Mouse (Mus musculus): ENCODE measurements at regions not wholly inside any gene's neighbourhood (a gene's known extent, or its start where the extent isn't known, plus 50 kb on each side); places are given as distances from the start of the nearest gene placed in this dataset.
A peak's percentile ranks its signal among the peaks of the same experiment; 100 is the strongest.

DNA sequence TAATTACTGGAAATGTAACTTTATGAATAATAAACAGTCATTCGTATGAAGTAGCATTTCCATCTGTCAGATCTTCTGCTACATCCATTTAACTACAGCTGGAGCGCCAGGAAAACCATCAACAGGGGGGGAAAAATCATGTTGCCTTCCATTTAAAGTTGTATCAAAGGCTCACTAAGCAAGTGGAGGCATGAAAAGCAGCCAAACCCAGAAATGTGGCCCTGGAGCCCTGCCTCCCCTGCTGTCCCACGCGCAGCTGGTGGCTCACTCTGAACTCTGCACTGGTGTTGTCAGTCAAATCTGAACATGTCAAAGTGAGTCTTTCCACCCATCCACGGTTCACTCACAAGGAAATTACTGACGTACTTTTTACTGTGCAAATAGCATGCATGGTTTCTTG lies 152.5 kb upstream of the Gm3448 start:
- H3K27me3 ChIP-seq (ENCODE audit: control insufficient read depth, insufficient read depth, low read depth, low read length): no peaks in the 10 kb centered on the region
- no peak for ATAC-seq (ENCODE audit: low read depth)
- no peaks in the 10 kb centered on the region for H3K4me1 ChIP-seq (ENCODE audit: control insufficient read depth, low read depth, low read length)
- no peak overlapping the region for H3K4me3 ChIP-seq (ENCODE audit: low read depth, low read length)
- WGBS (ENCODE audit: insufficient replicate concordance): 58% methylated on average over 6 of the region's 6 CpGs
- no peaks in the 10 kb centered on the region for H3K9me3 ChIP-seq (replicated peaks; ENCODE audit: control insufficient read depth, low read length)
- no peak overlapping the region for H3K9ac ChIP-seq (ENCODE audit: low read depth, low read length)
- H3K4me2 ChIP-seq (ENCODE audit: low read depth, low read length): no peak overlapping the region
- no peak overlapping the region for H3K27ac ChIP-seq (ENCODE audit: low read length)
- no peaks in the 10 kb centered on the region for H3K36me3 ChIP-seq (ENCODE audit: control insufficient read depth, insufficient read depth)

DNA sequence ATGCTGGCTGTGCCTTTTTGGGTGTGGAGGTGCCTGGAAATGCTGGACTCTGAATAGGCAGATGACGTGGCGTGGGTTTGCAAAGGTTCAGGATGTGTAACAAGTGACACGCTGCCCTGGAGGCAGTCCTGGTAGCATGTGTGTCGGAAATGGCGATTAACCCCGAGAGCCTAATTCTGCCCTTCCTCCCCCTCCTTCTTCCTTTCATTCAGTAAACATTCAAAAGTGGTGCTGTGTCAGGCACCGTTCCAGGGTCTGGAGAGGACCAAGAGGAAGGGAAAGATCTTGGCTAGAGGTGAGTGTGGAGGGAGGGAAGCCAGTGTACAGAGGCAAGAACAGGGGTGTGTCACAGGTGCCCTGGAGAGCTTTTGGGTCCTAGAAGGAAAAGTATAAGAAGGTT lies 151.5 kb upstream of the Gm3448 start:
- Histone ChIP-seq H3K36me3 (ENCODE audit: control insufficient read depth, insufficient read depth) (no peaks in the 10 kb centered on the region), H3K9ac (ENCODE audit: low read depth, low read length) (no peak overlapping the region), H3K27me3 (ENCODE audit: control insufficient read depth, insufficient read depth, low read depth, low read length) (no peaks in the 10 kb centered on the region), H3K27ac (ENCODE audit: low read length) (no peak overlapping the region), H3K9me3 (replicated peaks; ENCODE audit: control insufficient read depth, low read length) (no peaks in the 10 kb centered on the region), H3K4me3 (ENCODE audit: low read depth, low read length) (no peak overlapping the region), H3K4me1 (ENCODE audit: control insufficient read depth, low read depth, low read length) (no peaks in the 10 kb centered on the region), H3K4me2 (ENCODE audit: low read depth, low read length) (no peak overlapping the region)
- 39% methylated on average over 7 of the region's 7 CpGs for WGBS (ENCODE audit: insufficient replicate concordance)
- ATAC-seq (ENCODE audit: low read depth): 0 out of 2 replicates have a peak, but pooled peaks have one; percentile 30

DNA sequence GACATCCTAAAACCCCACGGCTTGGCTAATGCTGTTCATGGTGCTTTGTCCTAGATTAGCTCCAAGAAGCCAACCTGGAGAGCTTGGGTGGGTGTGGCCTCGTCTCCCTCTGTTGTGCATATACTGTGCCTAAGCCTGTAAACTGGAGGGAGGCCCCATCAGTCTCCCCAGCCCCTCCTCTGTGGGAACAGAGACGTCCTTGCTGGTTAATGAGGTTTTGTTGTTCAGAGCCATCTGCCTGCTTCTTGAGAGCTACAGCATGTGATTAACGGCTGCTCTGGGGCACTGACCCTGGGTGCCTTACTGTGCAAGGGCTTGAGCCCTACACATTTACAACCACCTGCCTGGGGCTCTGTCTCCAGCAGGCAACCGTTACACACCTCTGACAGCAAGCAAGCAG lies 143.9 kb upstream of the Gm3448 start:
- no peak for ATAC-seq (ENCODE audit: low read depth)
- Histone ChIP-seq H3K36me3 (ENCODE audit: control insufficient read depth, insufficient read depth) (no peaks in the 10 kb centered on the region), H3K9me3 (replicated peaks; ENCODE audit: control insufficient read depth, low read length) (no peaks in the 10 kb centered on the region), H3K27ac (ENCODE audit: low read length) (no peak overlapping the region), H3K4me2 (ENCODE audit: low read depth, low read length) (no peak overlapping the region), H3K27me3 (ENCODE audit: control insufficient read depth, insufficient read depth, low read depth, low read length) (no peaks in the 10 kb centered on the region), H3K4me1 (ENCODE audit: control insufficient read depth, low read depth, low read length) (no peaks in the 10 kb centered on the region), H3K4me3 (ENCODE audit: low read depth, low read length) (no peak overlapping the region), H3K9ac (ENCODE audit: low read depth, low read length) (no peak overlapping the region)
- 25% methylated on average over 5 of the region's 5 CpGs for WGBS (ENCODE audit: insufficient replicate concordance)

DNA sequence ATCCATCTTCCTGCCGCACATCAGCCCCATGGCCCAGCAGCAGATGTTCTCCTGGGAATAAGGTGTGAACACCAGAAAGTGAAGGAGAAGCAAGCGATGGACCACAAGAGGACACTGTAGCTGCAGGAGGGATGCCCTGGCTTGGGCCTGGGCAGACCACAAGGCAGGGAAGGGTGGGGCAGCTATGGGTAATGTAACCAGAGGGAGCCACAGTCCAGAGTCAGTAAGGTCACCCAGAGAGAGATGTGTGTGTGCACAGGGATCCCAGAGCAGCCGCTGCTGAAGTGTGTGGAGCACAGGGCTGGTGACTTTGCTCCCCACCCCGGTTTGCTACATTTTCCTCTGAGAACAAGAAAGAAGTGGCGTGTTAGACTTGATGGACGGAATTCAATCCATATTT lies 142.5 kb upstream of the Gm3448 start:
- Histone ChIP-seq H3K4me2 (ENCODE audit: low read depth, low read length) (no peak overlapping the region), H3K9ac (ENCODE audit: low read depth, low read length) (no peak overlapping the region), H3K27ac (ENCODE audit: low read length) (no peak overlapping the region), H3K36me3 (ENCODE audit: control insufficient read depth, insufficient read depth) (no peaks in the 10 kb centered on the region), H3K9me3 (replicated peaks; ENCODE audit: control insufficient read depth, low read length) (no peaks in the 10 kb centered on the region), H3K27me3 (ENCODE audit: control insufficient read depth, insufficient read depth, low read depth, low read length) (no peaks in the 10 kb centered on the region), H3K4me3 (ENCODE audit: low read depth, low read length) (no peak overlapping the region), H3K4me1 (ENCODE audit: control insufficient read depth, low read depth, low read length) (no peaks in the 10 kb centered on the region)
- WGBS (ENCODE audit: insufficient replicate concordance): 55% methylated on average over 6 of the region's 6 CpGs
- peak; percentile 47 for ATAC-seq (ENCODE audit: low read depth)

GRCm38 (mm10) chr17:15182105-15182504 lies 140.8 kb upstream of the Gm3448 start:
- Histone ChIP-seq H3K27me3 (ENCODE audit: control insufficient read depth, insufficient read depth, low read depth, low read length) (no peaks in the 10 kb centered on the region), H3K4me1 (ENCODE audit: control insufficient read depth, low read depth, low read length) (no peaks in the 10 kb centered on the region), H3K4me3 (ENCODE audit: low read depth, low read length) (no peak overlapping the region), H3K9me3 (replicated peaks; ENCODE audit: control insufficient read depth, low read length) (no peaks in the 10 kb centered on the region), H3K27ac (ENCODE audit: low read length) (no peak overlapping the region), H3K9ac (ENCODE audit: low read depth, low read length) (no peak overlapping the region), H3K4me2 (ENCODE audit: low read depth, low read length) (no peak overlapping the region), H3K36me3 (ENCODE audit: control insufficient read depth, insufficient read depth) (no peaks in the 10 kb centered on the region)
- no peak for ATAC-seq (ENCODE audit: low read depth)
- 39% methylated on average over 4 of the region's 4 CpGs for WGBS (ENCODE audit: insufficient replicate concordance)

GRCm38 (mm10) chr17:15180223-15180860 lies 139.0 kb upstream of the Gm3448 start:
- no peaks in the 10 kb centered on the region for H3K36me3 ChIP-seq (ENCODE audit: control insufficient read depth, insufficient read depth)
- 37% methylated on average over 10 of the region's 10 CpGs for WGBS (ENCODE audit: insufficient replicate concordance)
- H3K4me3 ChIP-seq (ENCODE audit: low read depth, low read length): no peak overlapping the region
- no peak overlapping the region for H3K9ac ChIP-seq (ENCODE audit: low read depth, low read length)
- no peak overlapping the region for H3K4me2 ChIP-seq (ENCODE audit: low read depth, low read length)
- H3K27ac ChIP-seq (ENCODE audit: low read length): no peak overlapping the region
- H3K27me3 ChIP-seq (ENCODE audit: control insufficient read depth, insufficient read depth, low read depth, low read length): no peaks in the 10 kb centered on the region
- ATAC-seq (ENCODE audit: low read depth): no peak
- no peaks in the 10 kb centered on the region for H3K9me3 ChIP-seq (replicated peaks; ENCODE audit: control insufficient read depth, low read length)
- no peaks in the 10 kb centered on the region for H3K4me1 ChIP-seq (ENCODE audit: control insufficient read depth, low read depth, low read length)

GRCm38 (mm10) chr17:15179411-15179951 lies 138.1 kb upstream of the Gm3448 start:
- H3K4me3 ChIP-seq (ENCODE audit: low read depth, low read length): no peak overlapping the region
- H3K4me1 ChIP-seq (ENCODE audit: control insufficient read depth, low read depth, low read length): no peaks in the 10 kb centered on the region; the same call in 1 of the 2 replicates
- no peak for ATAC-seq (ENCODE audit: low read depth)
- H3K27ac ChIP-seq (ENCODE audit: low read length): no peak overlapping the region
- WGBS (ENCODE audit: insufficient replicate concordance): 41% methylated on average over 4 of the region's 4 CpGs
- H3K27me3 ChIP-seq (ENCODE audit: control insufficient read depth, insufficient read depth, low read depth, low read length): no peaks in the 10 kb centered on the region
- no peak overlapping the region for H3K4me2 ChIP-seq (ENCODE audit: low read depth, low read length)
- H3K9ac ChIP-seq (ENCODE audit: low read depth, low read length): no peak overlapping the region
- no peaks in the 10 kb centered on the region for H3K9me3 ChIP-seq (replicated peaks; ENCODE audit: control insufficient read depth, low read length)
- no peaks in the 10 kb centered on the region for H3K36me3 ChIP-seq (ENCODE audit: control insufficient read depth, insufficient read depth)

DNA sequence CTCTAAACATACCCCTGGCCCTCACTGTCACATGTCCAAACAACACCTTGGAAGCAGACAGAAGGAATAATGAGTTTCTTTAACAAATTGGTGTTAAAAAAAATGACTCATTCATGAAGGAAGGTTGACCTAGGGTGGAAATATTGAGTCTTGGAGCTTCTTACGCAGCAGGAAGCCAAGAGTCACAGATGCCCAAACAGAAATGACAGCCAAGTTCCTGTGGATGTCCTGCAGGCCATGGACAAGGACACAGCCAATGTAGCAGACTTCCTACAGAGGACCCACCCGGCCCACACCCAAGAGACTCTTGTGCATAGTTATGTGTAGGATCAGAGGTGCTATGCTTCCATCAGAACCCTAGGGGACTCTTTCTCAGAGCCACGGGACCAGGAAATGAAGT lies 136.1 kb upstream of the Gm3448 start:
- Histone ChIP-seq H3K9me3 (replicated peaks; ENCODE audit: control insufficient read depth, low read length) (no peaks in the 10 kb centered on the region), H3K27ac (ENCODE audit: low read length) (no peak overlapping the region), H3K4me1 (ENCODE audit: control insufficient read depth, low read depth, low read length) (no peaks in the 10 kb centered on the region; the same call in none of the 2 replicates), H3K27me3 (ENCODE audit: control insufficient read depth, insufficient read depth, low read depth, low read length) (no peaks in the 10 kb centered on the region), H3K36me3 (ENCODE audit: control insufficient read depth, insufficient read depth) (no peaks in the 10 kb centered on the region), H3K4me2 (ENCODE audit: low read depth, low read length) (no peak overlapping the region), H3K4me3 (ENCODE audit: low read depth, low read length) (no peak overlapping the region), H3K9ac (ENCODE audit: low read depth, low read length) (no peak overlapping the region)
- 48% methylated on average over 3 of the region's 3 CpGs for WGBS (ENCODE audit: insufficient replicate concordance)
- no peak for ATAC-seq (ENCODE audit: low read depth)

DNA sequence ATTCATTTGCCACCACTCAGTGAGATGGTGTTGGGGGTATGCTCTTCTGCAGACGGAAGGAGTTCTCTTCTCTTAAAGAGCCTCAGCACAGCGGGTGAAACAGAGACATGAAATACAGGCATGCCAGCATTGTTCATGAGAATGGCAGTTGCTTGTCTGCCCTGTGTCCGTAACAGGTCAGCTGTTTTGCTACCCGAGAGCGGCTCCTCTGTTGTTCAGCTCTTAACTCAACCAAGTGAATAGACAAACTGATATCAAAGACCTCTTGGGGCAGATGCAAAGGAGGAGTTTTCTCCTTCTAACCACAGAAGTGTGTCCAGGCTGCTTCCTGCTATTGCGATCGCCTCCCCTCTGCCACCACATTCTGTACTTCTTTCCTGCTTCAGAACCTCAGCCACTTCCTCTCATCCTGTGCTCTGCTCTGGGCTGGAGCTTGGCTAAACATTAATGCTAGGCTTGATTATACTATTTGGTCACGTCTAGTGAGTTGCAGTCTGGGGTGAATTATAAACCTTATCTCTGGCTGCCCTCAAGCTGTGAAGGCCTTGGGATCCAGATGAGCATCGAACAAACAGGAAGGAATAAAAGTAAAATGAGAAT lies 133.1 kb upstream of the Gm3448 start:
- Histone ChIP-seq H3K27ac (ENCODE audit: low read length) (no peak overlapping the region), H3K27me3 (ENCODE audit: control insufficient read depth, insufficient read depth, low read depth, low read length) (no peaks in the 10 kb centered on the region), H3K4me1 (ENCODE audit: control insufficient read depth, low read depth, low read length) (no peaks in the 10 kb centered on the region; the same call in none of the 2 replicates), H3K9me3 (replicated peaks; ENCODE audit: control insufficient read depth, low read length) (no peaks in the 10 kb centered on the region), H3K4me3 (ENCODE audit: low read depth, low read length) (no peak overlapping the region), H3K9ac (ENCODE audit: low read depth, low read length) (no peak overlapping the region), H3K36me3 (ENCODE audit: control insufficient read depth, insufficient read depth) (no peaks in the 10 kb centered on the region), H3K4me2 (ENCODE audit: low read depth, low read length) (no peak overlapping the region)
- peak; percentile 61 for ATAC-seq (ENCODE audit: low read depth)
- 6% methylated on average over 9 of the region's 9 CpGs for WGBS (ENCODE audit: insufficient replicate concordance)
